Mouse (Mus musculus) hindbrain, embryonic 12.5 days (tissue): ENCODE measurements around the gene Srp14. TPM values are rescaled to one million over a fixed set of nuclear protein-coding genes. Genes with fewer than 3 reads are reported as not detected.

Source experiments
- ATAC-seq: fragments of 200-750 bp; cut with Nextera tagmentation; 2 replicates; pipeline ENCODE4 v1.8.0; 2017; ENCODE audit warnings: moderate TSS enrichment; ENCODE audit not compliant: low FRiP score
- H3K27ac ChIP-seq: fragments of 300-500 bp; sonication (generic); 2 replicates; pipeline ENCODE4 v1.5.1; 2016; ENCODE audit warnings: mild to moderate bottlenecking
- H3K27me3 ChIP-seq: fragments of 300-500 bp; sonication (generic); 2 replicates; pipeline ENCODE4 v1.6.1; 2016; ENCODE audit warnings: mild to moderate bottlenecking
- H3K36me3 ChIP-seq: fragments of 300-500 bp; sonication (generic); 2 replicates; pipeline ENCODE4 v1.6.1; 2016; ENCODE audit warnings: mild to moderate bottlenecking
- H3K4me1 ChIP-seq: fragments of 300-500 bp; sonication (generic); 2 replicates; pipeline ENCODE4 v1.6.1; 2016
- H3K4me2 ChIP-seq: fragments of 300-500 bp; sonication (generic); replicated peaks from 2 replicates; pipeline ENCODE4 v1.6.1; 2016; ENCODE audit warnings: mild to moderate bottlenecking
- H3K4me3 ChIP-seq: fragments of 300-500 bp; sonication (generic); 2 replicates; pipeline ENCODE4 v1.5.1; 2016; ENCODE audit warnings: mild to moderate bottlenecking
- H3K9ac ChIP-seq: fragments of 300-500 bp; sonication (generic); 2 replicates; pipeline ENCODE4 v1.6.1; 2016; ENCODE audit warnings: mild to moderate bottlenecking, moderate library complexity
- H3K9me3 ChIP-seq: fragments of 300-500 bp; sonication (generic); replicated peaks from 2 replicates; pipeline ENCODE4 v1.6.1; 2016; ENCODE audit warnings: mild to moderate bottlenecking
- WGBS: fragments of 180-500 bp; shearing (Covaris S2); methylation state at CpG from one replicate; pipeline ENCODE4 v1.1.7; 2016; 5-methylcytosine and 5-hydroxymethylcytosine counted together
- polyA plus RNA-seq: library from polyadenylated mRNA; unstranded; fragments of >200 nt; fragmentation: Nextera tagmentation; extraction: Ambion mirVana; gene quantifications from 2 replicates; pipeline ENCODE4 v1.2.1, GENCODE M21; 2016

The Srp14 gene
- polyA plus RNA-seq, 1 experiment from 2014 or later = 288 TPM

DNA sequence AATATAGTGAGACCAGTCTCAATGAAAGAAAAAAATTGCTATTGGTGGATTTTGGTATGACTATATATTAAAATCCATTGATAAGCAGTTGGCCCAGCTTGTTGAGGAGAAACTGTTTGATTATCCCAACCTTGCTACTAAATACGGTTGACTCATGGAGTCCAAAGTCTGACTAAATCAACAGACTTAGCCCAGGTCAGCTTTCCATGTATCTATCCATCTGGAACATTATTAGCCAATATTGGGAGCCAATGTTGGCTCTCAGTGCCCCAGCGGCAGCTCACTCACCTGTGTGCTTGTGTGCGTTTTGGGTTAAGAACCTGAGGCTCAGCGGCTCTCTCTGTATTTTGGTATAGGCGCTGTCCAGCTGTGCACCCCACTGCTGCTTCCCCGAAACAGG is 28.5 kb downstream of the Srp14 start:
- no peaks in the 10 kb centered on the region for H3K9me3 ChIP-seq
- H3K27me3 ChIP-seq = no peaks in the 10 kb centered on the region
- no peaks in the 10 kb centered on the region; the same call in 1 of the 2 replicates for H3K4me1 ChIP-seq
- H3K4me3 ChIP-seq = no peak overlapping the region
- ATAC-seq = no peak
- H3K4me2 ChIP-seq = no peak overlapping the region
- 91% methylated on average over 6 of the region's 6 CpGs for WGBS
- H3K36me3 ChIP-seq = peaks cover 5% of the 10 kb centered on the region; the same call in 1 of the 2 replicates
- H3K9ac ChIP-seq = no peak overlapping the region
- no peak overlapping the region for H3K27ac ChIP-seq

DNA sequence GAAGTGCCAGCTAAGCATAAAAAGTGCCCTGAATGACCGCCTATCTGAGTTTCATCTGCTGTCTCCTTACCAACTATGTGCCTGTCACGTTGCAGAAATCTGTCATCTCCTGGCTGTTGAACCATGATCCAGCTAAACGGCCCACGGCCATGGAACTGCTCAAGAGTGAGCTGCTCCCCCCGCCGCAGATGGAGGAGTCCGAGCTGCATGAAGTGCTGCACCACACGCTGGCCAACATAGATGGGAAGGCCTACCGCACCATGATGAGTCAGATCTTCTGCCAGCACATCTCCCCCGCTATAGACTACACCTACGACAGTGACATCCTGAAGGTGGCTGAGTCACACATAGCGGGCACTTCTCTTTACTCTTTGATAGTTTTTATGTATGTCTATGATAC is 31.3 kb downstream of the Srp14 start:
- ATAC-seq = no peak
- H3K27me3 ChIP-seq = no peaks in the 10 kb centered on the region
- WGBS = 70% methylated on average over 12 of the region's 12 CpGs
- H3K27ac ChIP-seq = no peak overlapping the region
- no peaks in the 10 kb centered on the region for H3K9me3 ChIP-seq
- H3K36me3 ChIP-seq = peaks cover 15% of the 10 kb centered on the region; the same call in 1 of the 2 replicates
- no peak overlapping the region for H3K4me3 ChIP-seq
- no peaks in the 10 kb centered on the region; the same call in 1 of the 2 replicates for H3K4me1 ChIP-seq
- no peak overlapping the region for H3K4me2 ChIP-seq
- H3K9ac ChIP-seq = no peak overlapping the region

DNA sequence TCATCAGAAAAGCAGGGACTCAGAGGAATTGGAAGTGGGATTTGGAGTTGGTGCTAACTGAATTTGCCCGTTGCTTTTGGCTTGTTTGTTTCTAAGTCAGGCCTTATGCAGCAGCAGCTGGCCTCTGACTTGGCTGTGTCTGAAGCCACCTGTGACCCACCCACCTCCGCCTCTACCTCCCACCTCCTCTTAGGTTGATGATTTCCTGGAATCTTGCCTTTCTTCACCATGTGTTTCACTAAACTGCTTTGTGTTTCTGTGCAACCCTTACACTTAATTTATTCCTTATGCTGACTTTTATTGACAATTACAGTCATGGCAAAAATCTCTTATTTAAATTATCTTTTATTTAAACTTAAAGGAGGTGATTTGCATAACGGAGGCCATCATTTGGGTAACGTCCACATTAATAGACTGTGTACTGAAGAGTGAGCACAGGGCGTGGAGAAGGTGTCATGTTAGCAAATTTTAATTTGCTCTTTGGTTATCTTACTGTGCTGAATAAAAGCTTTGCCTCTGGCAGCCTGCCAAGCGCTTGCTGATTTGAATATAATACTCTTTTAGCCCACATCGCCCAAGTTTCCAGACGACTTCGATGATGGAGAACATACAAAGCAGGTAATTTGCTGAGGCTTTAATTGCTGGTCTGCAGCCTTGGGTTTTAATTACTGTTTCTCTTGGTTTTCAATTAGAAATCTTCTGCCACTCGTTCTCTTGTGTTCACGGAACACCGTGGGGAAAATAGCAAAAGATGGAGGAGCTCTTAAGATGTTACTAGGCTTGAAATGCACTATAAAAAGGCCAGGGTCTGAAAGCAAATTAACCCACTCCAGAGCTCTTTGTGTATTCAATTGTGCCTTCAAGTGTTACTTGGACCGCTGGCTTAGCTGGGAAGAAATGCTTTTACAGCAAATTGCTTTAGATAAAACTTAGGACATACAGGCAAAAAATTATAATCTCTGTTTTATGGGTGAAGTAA is 33.5 kb downstream of the Srp14 start:
- ATAC-seq = no peak
- Histone ChIP-seq H3K27ac (no peak overlapping the region), H3K4me3 (no peak overlapping the region), H3K9me3 (no peaks in the 10 kb centered on the region), H3K9ac (no peak overlapping the region), H3K36me3 (peaks cover 26% of the 10 kb centered on the region), H3K27me3 (no peaks in the 10 kb centered on the region), H3K4me2 (no peak overlapping the region), H3K4me1 (no peaks in the 10 kb centered on the region; the same call in 1 of the 2 replicates)
- WGBS = 57% methylated on average over 13 of the region's 13 CpGs

DNA sequence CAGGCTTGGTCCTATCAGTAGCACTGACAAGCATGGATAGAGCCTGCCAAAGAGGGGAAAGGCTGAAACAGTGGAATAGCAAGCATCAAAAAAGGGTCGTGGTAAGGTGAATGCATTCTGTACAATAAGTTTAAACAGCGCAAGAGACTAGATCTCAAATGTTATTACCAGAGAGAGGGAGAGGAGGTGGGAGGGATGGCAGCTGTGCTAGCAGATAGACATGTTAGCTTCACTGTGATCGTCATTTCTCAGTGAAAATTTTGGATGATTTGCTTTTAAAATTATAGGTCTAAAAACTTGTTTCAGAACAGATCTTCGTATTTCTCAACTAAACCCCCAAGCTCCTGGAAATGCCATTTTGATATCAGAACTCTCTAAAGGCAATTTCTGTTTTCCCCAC is 36.8 kb downstream of the Srp14 start:
- no peak overlapping the region for H3K27ac ChIP-seq
- no peak overlapping the region for H3K9ac ChIP-seq
- no peak overlapping the region for H3K4me2 ChIP-seq
- H3K4me3 ChIP-seq = no peak overlapping the region
- WGBS = 95% methylated on average over 4 of the region's 4 CpGs
- H3K4me1 ChIP-seq = no peaks in the 10 kb centered on the region; the same call in 1 of the 2 replicates
- ATAC-seq = no peak
- H3K36me3 ChIP-seq = peaks cover 31% of the 10 kb centered on the region
- no peaks in the 10 kb centered on the region for H3K9me3 ChIP-seq
- H3K27me3 ChIP-seq = no peaks in the 10 kb centered on the region

DNA sequence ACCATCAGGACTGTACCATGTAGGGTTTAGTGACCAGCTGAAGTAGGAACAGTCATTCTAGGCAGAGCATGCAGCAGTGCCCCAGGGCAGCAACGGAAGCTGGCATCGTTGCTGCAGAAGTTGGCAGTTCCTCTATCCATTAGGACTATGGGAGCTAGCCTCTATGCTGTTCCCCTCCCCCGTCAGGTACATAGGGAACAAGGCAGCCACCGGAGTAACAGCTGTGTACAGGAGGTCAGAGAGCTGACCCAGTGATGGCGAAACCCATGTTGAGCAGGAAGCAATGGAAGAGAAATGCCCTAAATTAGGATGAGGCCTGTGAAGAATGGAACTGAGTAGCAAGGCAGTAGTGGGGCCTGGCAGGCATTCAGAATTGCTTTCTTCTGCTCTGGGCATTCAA is 37.3 kb downstream of the Srp14 start:
- Histone ChIP-seq H3K4me3 (no peak overlapping the region), H3K9ac (no peak overlapping the region), H3K4me2 (no peak overlapping the region), H3K9me3 (no peaks in the 10 kb centered on the region), H3K4me1 (no peaks in the 10 kb centered on the region; the same call in 1 of the 2 replicates), H3K36me3 (peaks cover 35% of the 10 kb centered on the region), H3K27ac (no peak overlapping the region), H3K27me3 (no peaks in the 10 kb centered on the region)
- 75% methylated on average over 5 of the region's 5 CpGs for WGBS
- ATAC-seq = no peak

DNA sequence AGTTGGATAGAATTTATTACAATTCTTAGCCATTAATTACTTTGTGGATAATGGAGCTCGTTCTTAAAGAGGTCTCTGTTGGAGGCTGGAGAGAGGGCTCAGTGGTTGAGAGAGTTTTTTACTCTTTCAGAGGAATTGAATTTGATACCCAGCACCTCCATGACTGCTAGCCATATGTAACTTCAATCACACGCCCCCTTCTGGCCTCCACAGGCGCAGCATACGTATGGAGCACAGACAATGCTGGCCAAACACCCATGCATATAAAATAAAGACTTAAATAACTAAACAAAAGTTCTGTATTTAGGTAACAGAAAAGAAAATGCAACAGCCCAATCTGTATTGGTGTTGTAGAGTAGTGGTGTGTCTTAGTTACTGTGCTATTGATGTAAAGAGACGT is 47.9 kb downstream of the Srp14 start:
- Histone ChIP-seq H3K9me3 (no peaks in the 10 kb centered on the region), H3K4me2 (no peak overlapping the region), H3K27me3 (no peaks in the 10 kb centered on the region), H3K36me3 (peaks cover 60% of the 10 kb centered on the region), H3K9ac (no peak overlapping the region), H3K27ac (no peak overlapping the region), H3K4me3 (no peak overlapping the region), H3K4me1 (no peaks in the 10 kb centered on the region)
- 68% methylated on average over 5 of the region's 5 CpGs for WGBS
- ATAC-seq = no peak

DNA sequence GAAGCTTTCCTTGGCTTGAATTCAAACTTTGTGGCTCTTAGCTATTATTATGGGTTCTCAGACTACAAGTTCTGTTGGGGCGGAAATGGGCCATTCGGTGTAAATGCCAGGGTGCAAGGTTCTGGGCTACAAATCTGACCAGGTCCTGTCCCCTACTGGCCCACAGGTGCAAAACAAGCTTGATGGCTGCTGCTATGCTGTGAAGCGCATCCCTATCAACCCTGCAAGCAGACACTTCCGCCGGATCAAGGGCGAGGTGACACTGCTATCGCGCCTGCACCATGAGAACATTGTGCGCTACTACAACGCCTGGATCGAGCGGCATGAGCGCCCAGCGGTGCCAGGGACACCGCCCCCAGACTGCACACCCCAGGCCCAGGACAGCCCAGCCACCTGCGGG is 48.9 kb downstream of the Srp14 start:
- WGBS = 81% methylated on average over 16 of the region's 16 CpGs
- Histone ChIP-seq H3K27ac (no peak overlapping the region), H3K4me3 (no peak overlapping the region), H3K9me3 (no peaks in the 10 kb centered on the region), H3K4me2 (no peak overlapping the region), H3K9ac (no peak overlapping the region), H3K36me3 (peaks cover 56% of the 10 kb centered on the region), H3K4me1 (no peaks in the 10 kb centered on the region), H3K27me3 (no peaks in the 10 kb centered on the region)
- no peak for ATAC-seq

DNA sequence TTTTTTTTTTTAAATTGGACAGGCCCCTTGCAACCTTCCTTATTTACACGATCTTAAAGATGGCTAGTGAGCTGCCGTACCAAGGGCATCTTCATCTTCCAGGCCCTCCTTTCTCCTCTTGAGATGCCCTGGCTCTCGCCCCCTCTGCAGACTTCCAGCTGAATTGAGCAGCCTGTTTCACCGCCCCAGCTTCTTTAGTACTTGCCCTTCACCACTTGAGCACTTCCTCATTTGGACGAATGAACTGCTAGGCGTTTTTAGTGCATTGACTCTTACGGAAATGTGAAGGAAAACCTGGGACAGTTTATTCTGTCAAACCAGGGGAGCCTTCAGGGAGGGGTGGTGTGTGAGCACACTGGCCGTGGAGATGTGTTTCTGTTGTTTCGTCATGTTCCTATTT is 50.2 kb downstream of the Srp14 start:
- Histone ChIP-seq H3K27ac (no peak overlapping the region), H3K36me3 (peaks cover 51% of the 10 kb centered on the region), H3K4me1 (no peaks in the 10 kb centered on the region), H3K4me3 (no peak overlapping the region), H3K27me3 (no peaks in the 10 kb centered on the region), H3K9ac (no peak overlapping the region), H3K4me2 (no peak overlapping the region), H3K9me3 (no peaks in the 10 kb centered on the region)
- 83% methylated on average over 9 of the region's 9 CpGs for WGBS
- ATAC-seq = no peak

DNA sequence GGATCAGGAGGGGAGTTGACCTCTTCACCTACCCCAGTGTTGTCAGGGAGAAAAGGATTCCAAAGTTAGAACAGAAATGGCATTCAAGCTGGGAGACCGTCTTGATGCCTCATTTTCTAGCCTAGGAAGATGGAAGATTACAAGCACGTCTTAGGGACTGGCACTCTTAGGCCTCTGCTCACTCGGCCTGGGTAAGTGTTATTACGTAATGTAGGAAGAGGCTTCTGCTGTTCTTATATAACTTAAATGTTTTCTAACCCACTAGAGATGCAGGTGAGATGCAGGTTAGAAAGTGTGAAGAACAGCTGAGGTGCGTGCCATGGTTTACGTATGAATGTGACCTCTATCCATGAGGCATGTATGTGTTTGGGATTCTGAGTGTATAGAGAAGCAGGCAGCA is 51.2 kb downstream of the Srp14 start:
- ATAC-seq = no peak
- Histone ChIP-seq H3K9me3 (no peaks in the 10 kb centered on the region), H3K27me3 (no peaks in the 10 kb centered on the region), H3K36me3 (peaks cover 53% of the 10 kb centered on the region), H3K9ac (no peak overlapping the region), H3K27ac (no peak overlapping the region), H3K4me3 (no peak overlapping the region), H3K4me1 (no peaks in the 10 kb centered on the region), H3K4me2 (no peak overlapping the region)
- 83% methylated on average over 6 of the region's 6 CpGs for WGBS

Other genes with a start within 250 kb of the Srp14 start
- 2.5 and 3.3 TPM in 2 replicates for gene Fsip1, start 222.7 kb downstream of the Srp14 start, polyA plus RNA-seq
- gene Gpr176, start 106.3 kb downstream of the Srp14 start, polyA plus RNA-seq = 1.2 and 1.5 TPM in 2 replicates
- gene Eif2ak4, start 91.1 kb downstream of the Srp14 start, polyA plus RNA-seq = 13.2 and 13.6 TPM in 2 replicates
- 5.4 and 6.2 TPM in 2 replicates for gene Bmf, start 70.0 kb upstream of the Srp14 start, polyA plus RNA-seq
- 63.2 and 65.8 TPM in 2 replicates for gene Bub1b, start 118.5 kb upstream of the Srp14 start, polyA plus RNA-seq
- 6.2 and 6.8 TPM in 2 replicates for gene Pak6, start 183.6 kb upstream of the Srp14 start, polyA plus RNA-seq
- not detected in 2 replicates for gene Ankrd63, start 224.3 kb upstream of the Srp14 start, polyA plus RNA-seq
- 0.44 and 0.59 TPM in 2 replicates for gene Plcb2, start 248.7 kb upstream of the Srp14 start, polyA plus RNA-seq